In genomic region chr1:94183876-94184275, GRCm38 (mm10) we compare ENCODE assay signal across 25 mouse cellular contexts.
A peak's percentile ranks its signal among the peaks of the same experiment; 100 is the strongest.
DNase-seq lines count a peak whose midpoint lies in the region; ATAC-seq and TF ChIP-seq lines count a peak whose summit lies in the region.
"Had no signal": no experiment of that assay in that cellular context is flagged by ENCODE, and none has a peak within 500 bp of the region (broad histone marks: within the 10 kb centered on the region; RNA-seq: fewer than 3 reads in every experiment).

No protein-coding gene starts in this region.

- no peak for ATAC-seq in midbrain, postnatal 0 days (ENCODE audit: low FRiP score)
- ATAC-seq: liver, postnatal 0 days had no signal

- no peak overlapping the region for H3K4me2 ChIP-seq in midbrain, postnatal 0 days (ENCODE audit: low read depth, low read length, poor library complexity, severe bottlenecking)
- H3K4me2 ChIP-seq: embryonic facial prominence, embryonic 12.5 days; heart, embryonic 12.5 days; hindbrain, embryonic 12.5 days; midbrain, embryonic 12.5 days; neural tube, embryonic 13.5 days had no signal

- TF ChIP-seq CTCF in midbrain, postnatal 0 days (IDR thresholded peaks at IDR 0.05), result no peak

- H3K9ac ChIP-seq in midbrain, postnatal 0 days (replicated peaks; ENCODE audit: low read length, poor library complexity, severe bottlenecking), result no peak overlapping the region
- H3K9ac ChIP-seq: embryonic facial prominence, embryonic 12.5 days; heart, embryonic 12.5 days; hindbrain, embryonic 12.5 days; liver, postnatal 0 days; midbrain, embryonic 12.5 days; neural tube, embryonic 13.5 days had no signal

- H3K36me3 ChIP-seq in midbrain, postnatal 0 days (ENCODE audit: insufficient read depth, low read length), result no peaks in the 10 kb centered on the region
- H3K36me3 ChIP-seq: embryonic facial prominence, embryonic 12.5 days; heart, embryonic 12.5 days; hindbrain, embryonic 12.5 days; limb, embryonic 10.5 days; midbrain, embryonic 12.5 days; neural tube, embryonic 13.5 days had no signal

- H3K4me1 ChIP-seq in midbrain, postnatal 0 days (ENCODE audit: insufficient read depth, low read length), result no peaks in the 10 kb centered on the region
- H3K4me1 ChIP-seq: embryonic facial prominence, embryonic 12.5 days; heart, embryonic 12.5 days; hindbrain, embryonic 12.5 days; limb, embryonic 10.5 days; midbrain, embryonic 12.5 days; neural tube, embryonic 13.5 days had no signal

- no peak overlapping the region for H3K4me3 ChIP-seq in midbrain, postnatal 0 days (ENCODE audit: low read depth, low read length)
- H3K4me3 ChIP-seq: embryonic facial prominence, embryonic 12.5 days; erythroblast, embryonic 14.5 days; heart, embryonic 12.5 days; hindbrain, embryonic 12.5 days; limb, embryonic 10.5 days; midbrain, embryonic 12.5 days; neural tube, embryonic 13.5 days had no signal

- WGBS in midbrain, postnatal 0 days, result 87% methylated on average over 2 of the region's 2 CpGs

- H3K27me3 ChIP-seq in midbrain, postnatal 0 days (ENCODE audit: insufficient read depth, low read length), result no peaks in the 10 kb centered on the region
- H3K27me3 ChIP-seq: embryonic facial prominence, embryonic 12.5 days; heart, embryonic 12.5 days; hindbrain, embryonic 12.5 days; midbrain, embryonic 12.5 days; neural tube, embryonic 13.5 days had no signal

- peak; percentile 37 to 38 for DNase-seq in frontal cortex, adult 2 months (ENCODE audit: extremely low spot score in 1 of 2, low spot score in 1 of 2)
- no peak for DNase-seq in frontal cortex, postnatal 25 days (ENCODE audit: low spot score in 2 of 2)
- DNase-seq in right cerebral cortex, adult 2 months (ENCODE audit: low spot score in 2 of 2), result peak; percentile 4 to 6
- no peak for DNase-seq in right cerebral cortex, postnatal 14 days
- DNase-seq in layer of hippocampus, postnatal 14 days (ENCODE audit: low spot score in 2 of 2), result peak; percentile 3 to 22
- DNase-seq in telencephalon, adult 2 months (ENCODE audit: low read depth, low spot score), result peak; percentile 79
- DNase-seq in thymus, postnatal 25 days, result no peak
- DNase-seq in midbrain, postnatal 0 days (ENCODE audit: low spot score), result no peak
- DNase-seq: adrenal gland, postnatal 36 days; B cell, adult 2 months; cerebellum, adult 9-10 months; heart, adult 11 months; heart, postnatal 14 days; kidney, adult 8-10 months; kidney, postnatal 36 days; liver, postnatal 0 days; lung, postnatal 10 days; thymus, postnatal 36 days had no signal

- no peak overlapping the region for H3K27ac ChIP-seq in midbrain, postnatal 0 days (ENCODE audit: low read depth, low read length)
- H3K27ac ChIP-seq: embryonic facial prominence, embryonic 12.5 days; hindbrain, embryonic 12.5 days; limb, embryonic 10.5 days; midbrain, embryonic 12.5 days; neural tube, embryonic 13.5 days had no signal

- H3K9me3 ChIP-seq in midbrain, postnatal 0 days (ENCODE audit: low read length), result no peaks in the 10 kb centered on the region
- H3K9me3 ChIP-seq: embryonic facial prominence, embryonic 12.5 days; hindbrain, embryonic 12.5 days; limb, embryonic 10.5 days; midbrain, embryonic 12.5 days; neural tube, embryonic 13.5 days had no signal

Comparison
In these comparisons a context has a peak if more than half of its experiments do, and no peak if none do; other contexts are left out.
1. DNase-seq: peak in frontal cortex, adult 2 months (2 of 2), right cerebral cortex, adult 2 months (2 of 2), layer of hippocampus, postnatal 14 days (2 of 2) and telencephalon, adult 2 months (single experiment); none in frontal cortex, postnatal 25 days (0 of 2), right cerebral cortex, postnatal 14 days (single experiment), thymus, postnatal 25 days (single experiment) and midbrain, postnatal 0 days (single experiment).